Mouse (Mus musculus) liver, adult 10 weeks (tissue): ENCODE results near the gene Gm10230. TPM values are rescaled to one million over a fixed set of nuclear protein-coding genes. Genes with fewer than 3 reads are reported as not detected.

ENCODE experiments used
- polyA plus RNA-seq: library from polyadenylated mRNA; stranded (reverse); fragments of 350-450 nt; fragmentation: Illumina TruSeq; extraction: RNeasy Lipid Tissue Mini Kit (QIAGEN cat#74804); gene quantifications from one replicate; pipeline ENCODE4 v1.2.3, GENCODE M21; 2014; ENCODE audit warnings: low read depth, low replicate concordance

Gm10230 gene
- not detected for polyA plus RNA-seq

DNA sequence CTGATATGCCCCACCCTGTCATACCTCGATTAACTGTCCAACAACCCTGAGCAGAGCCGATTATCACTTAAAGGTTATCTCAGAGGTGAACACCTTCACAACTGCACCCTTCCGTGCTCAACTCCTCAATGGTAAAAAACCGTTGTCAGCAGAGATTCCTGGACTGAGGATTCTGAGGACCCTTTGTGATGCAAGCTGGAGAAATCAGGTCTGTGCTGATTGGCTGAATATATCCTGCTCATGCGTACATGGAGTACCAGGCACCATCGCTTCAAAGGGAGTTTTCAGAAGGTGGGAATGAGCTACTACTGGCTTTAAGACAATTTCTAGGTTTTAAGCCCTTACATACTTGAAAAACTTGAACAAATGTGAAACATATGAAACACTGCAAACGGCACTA is at the start of gene Gm10230:
Gm10230 (minus strand) TSS at position 101 of the 400 bp plus-strand sequence.

